In the genomic region with DNA sequence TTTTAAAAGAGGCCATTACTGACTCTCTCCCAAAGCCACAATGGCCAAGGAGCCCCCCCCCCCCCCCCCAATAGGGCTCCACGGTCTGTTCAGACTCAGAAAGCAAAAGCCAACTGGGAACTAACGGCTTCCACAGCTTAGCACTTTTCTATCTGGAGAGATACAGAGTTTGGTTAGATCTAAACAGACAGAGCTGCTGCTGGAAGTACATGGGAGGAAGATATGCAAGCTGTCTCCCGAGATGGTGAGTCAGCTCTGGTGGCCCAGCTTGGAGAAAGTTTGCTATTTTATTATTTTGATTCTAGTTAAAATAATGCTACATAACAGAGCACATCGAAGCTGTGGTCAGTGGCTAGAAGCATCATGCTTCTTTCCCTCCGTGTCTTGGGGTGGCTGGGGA, we compare ENCODE assay signal across 12 mouse cellular contexts.
"Had no signal": no experiment of that assay in that cellular context is flagged by ENCODE, and none has a peak within 500 bp of the region (broad histone marks: within the 10 kb centered on the region; RNA-seq: fewer than 3 reads in every experiment).

No protein-coding gene starts in this region.

- DNase-seq: lung, adult 18-20 months; lung, embryonic 14.5 days; lung, postnatal 10 days; lung, postnatal 4 days; midbrain, embryonic 14.5 days; retina, postnatal 1 day; right cerebral cortex, postnatal 14 days; spleen, adult 18-20 months; thymus, adult 18-20 months; thymus, postnatal 14 days; thymus, postnatal 36 days had no signal

- ATAC-seq: midbrain, embryonic 16.5 days had no signal
